Mouse (Mus musculus): ENCODE data around the gene Ttc13.

DNA sequence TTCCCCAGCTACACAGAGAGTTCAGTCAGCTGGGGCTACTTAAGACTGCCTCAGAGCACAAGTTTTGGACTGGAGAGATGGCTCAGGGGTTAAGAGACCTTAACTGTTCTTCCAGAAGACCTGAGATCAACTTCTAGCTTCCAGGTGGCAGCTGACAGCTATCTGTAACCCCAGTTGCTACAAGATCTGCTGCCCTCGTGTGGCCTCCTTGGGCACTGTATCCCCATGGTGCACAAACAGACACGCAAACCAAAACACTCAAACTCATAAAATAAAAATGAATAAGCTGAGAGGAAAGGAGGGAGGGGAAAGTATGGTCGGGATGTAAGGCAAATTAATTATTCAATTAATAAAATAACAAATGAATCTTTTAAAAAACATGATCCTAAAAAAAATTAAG, 36.8 kb upstream of the Ttc13 start:
- TF ChIP-seq POLR2A (IDR thresholded peaks at IDR 0.05; ENCODE audit: insufficient read length, low read depth) = no peak
- no peak for TF ChIP-seq TCF3 (IDR thresholded peaks at IDR 0.05; ENCODE audit: insufficient read length, low read depth)
- TF ChIP-seq TCF12 (IDR thresholded peaks at IDR 0.05; ENCODE audit: insufficient read depth, poor library complexity, severe bottlenecking) = no peak
- TF ChIP-seq USF1 (IDR thresholded peaks at IDR 0.05; ENCODE audit: low read depth) = no peak
- TF ChIP-seq E2F4 (IDR thresholded peaks at IDR 0.05; ENCODE audit: insufficient read depth) = no peak
